In the genomic region with DNA sequence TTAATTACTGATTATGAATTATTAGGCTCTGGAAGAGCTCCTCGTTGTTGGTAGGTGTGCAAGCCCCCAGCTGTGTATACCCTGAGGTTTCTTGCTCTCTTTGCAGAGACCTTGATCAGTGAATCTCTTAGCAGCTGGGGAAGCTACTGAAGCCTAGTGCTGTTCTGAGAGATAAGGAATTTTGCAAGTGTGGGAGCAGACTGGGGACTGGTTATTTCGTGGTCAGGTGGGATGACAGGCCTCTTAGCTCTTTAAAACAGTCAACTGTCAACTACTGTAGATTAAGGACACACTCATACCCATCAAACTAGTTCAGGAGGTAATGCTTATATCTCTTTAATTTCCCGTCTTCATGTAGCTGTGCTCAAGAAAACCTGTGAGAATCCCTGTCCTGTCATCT, we compare ENCODE assay signal across 32 mouse cellular contexts. TPM values are rescaled to one million over a fixed set of nuclear protein-coding genes. Genes with fewer than 3 reads are reported as not detected.
A peak's percentile ranks its signal among the peaks of the same experiment; 100 is the strongest.
DNase-seq lines count a peak whose midpoint lies in the region; ATAC-seq and TF ChIP-seq lines count a peak whose summit lies in the region.
"Had no signal": no experiment of that assay in that cellular context is flagged by ENCODE, and none has a peak within 500 bp of the region (broad histone marks: within the 10 kb centered on the region; RNA-seq: fewer than 3 reads in every experiment).

No protein-coding gene starts in this region.

- H3K4me3 ChIP-seq in MEL (ENCODE audit: control insufficient read depth in 1 of 2, insufficient read depth in 1 of 2, low read depth in 2 of 2, low read length in 2 of 2) = no peak overlapping the region
- H3K4me3 ChIP-seq in liver, embryonic 14.5 days (ENCODE audit: insufficient read depth in 1 of 2, low read depth in 2 of 2, low read length in 2 of 2) = no peak overlapping the region
- H3K4me3 ChIP-seq: embryonic facial prominence, embryonic 12.5 days; layer of hippocampus, adult 2 months; neural tube, embryonic 12.5 days had no signal

- TF ChIP-seq EP300 in MEL (IDR thresholded peaks at IDR 0.05; ENCODE audit: low read depth in 1 of 2, low read length in 2 of 2) = no peak
- peak; percentile 39; the same call in 1 of the 2 replicates for TF ChIP-seq EP300 in liver, embryonic 14.5 days (IDR thresholded peaks at IDR 0.05; ENCODE audit: low read depth)

- no peak for TF ChIP-seq POLR2A in MEL (IDR thresholded peaks at IDR 0.05; ENCODE audit: control insufficient read depth in 1 of 2, insufficient read depth in 1 of 2, low read depth in 1 of 2, low read length in 2 of 2, poor library complexity in 1 of 2)

- peak; percentile 72 for ATAC-seq in liver, embryonic 14.5 days (ENCODE audit: insufficient read depth)
- peak; percentile 92 for ATAC-seq in megakaryocyte-erythroid progenitor cell, adult 5-6 weeks (replicated peaks; ENCODE audit: low FRiP score, low TSS enrichment, poor library complexity, severe bottlenecking)
- ATAC-seq: forebrain, embryonic 14.5 days; midbrain, embryonic 16.5 days; Patski had no signal

- no peaks in the 10 kb centered on the region for H3K36me3 ChIP-seq in MEL (ENCODE audit: control insufficient read depth in 1 of 2, insufficient read depth in 2 of 2, low read length in 2 of 2)
- no peaks in the 10 kb centered on the region for H3K36me3 ChIP-seq in liver, embryonic 14.5 days (replicated peaks; ENCODE audit: control insufficient read depth, insufficient read depth, low read depth)
- H3K36me3 ChIP-seq: embryonic facial prominence, embryonic 12.5 days; neural tube, embryonic 12.5 days had no signal

- no peak for TF ChIP-seq RAD21 in MEL (IDR thresholded peaks at IDR 0.05; ENCODE audit: low read depth, low read length)

- DNase-seq in MEL (ENCODE audit: low read depth, low spot score) = peak; percentile 3
- DNase-seq in c-Kit-positive CD71-positive TER-119-negative erythroid progenitor cells, embryonic 14.5 days (ENCODE audit: low read depth) = peak; percentile 5
- no peak for DNase-seq in liver, embryonic 14.5 days (ENCODE audit: low read depth in 3 of 3, low spot score in 3 of 3)
- no peak for DNase-seq in embryo, embryonic 10 days (ENCODE audit: low spot score)
- no peak for DNase-seq in heart, postnatal 25 days (ENCODE audit: low spot score)
- DNase-seq: adrenal gland, postnatal 14 days; B cell, adult 2 months; cerebellum, adult 18-20 months; cerebellum, postnatal 14 days; embryo, embryonic 11 days; gastrocnemius, postnatal 14 days; heart, adult 18-20 months; kidney, adult 11 months; kidney, postnatal 36 days; left cerebral cortex, postnatal 4 days; lung, embryonic 14.5 days; lung, postnatal 14 days; right cerebral cortex, postnatal 4 days had no signal

- no peak overlapping the region for H3K9ac ChIP-seq in MEL (ENCODE audit: control insufficient read depth, low read depth, low read length, poor library complexity, severe bottlenecking)
- H3K9ac ChIP-seq in liver, embryonic 14.5 days (replicated peaks) = no peak overlapping the region
- H3K9ac ChIP-seq: embryonic facial prominence, embryonic 12.5 days; hindbrain, embryonic 14.5 days; lung, embryonic 14.5 days; neural tube, embryonic 12.5 days had no signal

- 11% methylated on average over 3 of the region's 3 CpGs for WGBS in liver, embryonic 14.5 days (ENCODE audit: insufficient replicate concordance)

- no peaks in the 10 kb centered on the region for H3K4me1 ChIP-seq in MEL (ENCODE audit: control insufficient read depth in 1 of 2, insufficient read depth in 2 of 2, low read length in 2 of 2)
- peaks cover 0 to 5% of the 10 kb centered on the region in 2 experiments; a peak in 2 of 4 replicates for H3K4me1 ChIP-seq in liver, embryonic 14.5 days (replicated peaks; ENCODE audit: control insufficient read depth in 2 of 2, insufficient read depth in 2 of 2, low read length in 1 of 2)
- H3K4me1 ChIP-seq: neural tube, embryonic 12.5 days had no signal

- intact Hi-C loops in heart, postnatal 25 days (cut with DNase I) = no loop called here

- no peaks in the 10 kb centered on the region for H3K9me3 ChIP-seq in MEL (replicated peaks; ENCODE audit: insufficient read depth, low read length)
- H3K9me3 ChIP-seq in liver, embryonic 14.5 days (ENCODE audit: control insufficient read depth, low read length) = no peaks in the 10 kb centered on the region
- H3K9me3 ChIP-seq: embryonic facial prominence, embryonic 12.5 days; neural tube, embryonic 12.5 days had no signal

- no peaks in the 10 kb centered on the region for H3K79me2 ChIP-seq in MEL (ENCODE audit: control insufficient read depth, insufficient read depth, low read length, poor library complexity)

- no peak for TF ChIP-seq CTCF in MEL (IDR thresholded peaks at IDR 0.05 in 2 of 3, conservative IDR thresholded peaks at IDR 0.05 in 1 of 3; ENCODE audit: control insufficient read depth in 1 of 3, insufficient read depth in 1 of 3, low read depth in 2 of 3, low read length in 3 of 3, poor library complexity in 1 of 3, severe bottlenecking in 1 of 3)
- no peak for TF ChIP-seq CTCF in liver, embryonic 14.5 days (IDR thresholded peaks at IDR 0.05; ENCODE audit: low read depth)

- H3K4me2 ChIP-seq in liver, embryonic 14.5 days (ENCODE audit: low read depth) = no peak overlapping the region
- H3K4me2 ChIP-seq: embryonic facial prominence, embryonic 12.5 days; heart, embryonic 11.5 days; hindbrain, embryonic 14.5 days; lung, embryonic 14.5 days; midbrain, embryonic 11.5 days; neural tube, embryonic 12.5 days had no signal

- H3K27me3 ChIP-seq in MEL (ENCODE audit: control insufficient read depth in 1 of 2, insufficient read depth in 2 of 2, low read length in 2 of 2) = no peaks in the 10 kb centered on the region
- peaks cover 5% of the 10 kb centered on the region for H3K27me3 ChIP-seq in liver, embryonic 14.5 days (ENCODE audit: control insufficient read depth, insufficient read depth, low read length)
- H3K27me3 ChIP-seq: neural tube, embryonic 12.5 days had no signal

- H3K27ac ChIP-seq in MEL (ENCODE audit: control insufficient read depth, low read depth, low read length) = no peak overlapping the region
- no peak overlapping the region for H3K27ac ChIP-seq in liver, embryonic 14.5 days
- H3K27ac ChIP-seq: embryonic facial prominence, embryonic 12.5 days; hindbrain, embryonic 14.5 days; layer of hippocampus, adult 2 months; neural tube, embryonic 12.5 days had no signal

TF ChIP-seq in MEL, 35 proteins besides CTCF, POLR2A, EP300 and RAD21:
- TF ChIP-seq RCOR1 (IDR thresholded peaks at IDR 0.05; ENCODE audit: low read depth, low read length) (no peak), MYC (IDR thresholded peaks at IDR 0.05; ENCODE audit: low read depth, low read length) (no peak), HCFC1 (IDR thresholded peaks at IDR 0.05; ENCODE audit: low read depth, low read length) (no peak), NELFE (IDR thresholded peaks at IDR 0.05; ENCODE audit: low read depth, low read length) (no peak), ELF1 (IDR thresholded peaks at IDR 0.05; ENCODE audit: low read depth, low read length) (no peak)

RNA-seq across cellular contexts. Expression of gene Esm1, which starts 2.9 kb away (rescaled TPM):
- not detected in 2 replicates for total RNA-seq in MEL (2012; rRNA removed)
- not detected for polyA plus RNA-seq in MEL (2012; ENCODE audit: insufficient read depth in 1 of 2, insufficient read length in 2 of 2, low read depth in 1 of 2, low replicate concordance in 2 of 2, missing spikeins in 1 of 2)
- 0.35 and 0.36 TPM in 2 replicates for polyA plus RNA-seq in liver, embryonic 14.5 days (2012; rRNA removed)
- polyA plus RNA-seq in liver, embryonic 14.5 days (2014; fragmentation: Nextera tagmentation; extraction: Ambion mirVana) = 0.29 and 0.37 TPM in 2 replicates
- total RNA-seq in megakaryocyte-erythroid progenitor cell, adult 5-6 weeks (2014; fragmentation: Nextera tagmentation) = not detected in 2 replicates
- total RNA-seq in megakaryocyte-erythroid progenitor cell, adult 5-6 weeks (2017) = 0.53 TPM in 1 of 2 replicates, not detected in the other
- under 1 TPM; 0.70 to 0.95 TPM for total RNA-seq in heart, postnatal 25 days (2021)
- total RNA-seq: layer of hippocampus, adult 2 months had no signal
- polyA plus RNA-seq: Patski had no signal

RNA-seq across cellular contexts. Expression of gene Gzmk, which starts 13.3 kb away (rescaled TPM):
- not detected in 2 replicates for total RNA-seq in MEL (2012; rRNA removed)
- polyA plus RNA-seq in MEL (2012; ENCODE audit: insufficient read depth in 1 of 2, insufficient read length in 2 of 2, low read depth in 1 of 2, low replicate concordance in 2 of 2, missing spikeins in 1 of 2) = not detected
- polyA plus RNA-seq in liver, embryonic 14.5 days (2012; rRNA removed) = not detected in 2 replicates
- not detected in 2 replicates for polyA plus RNA-seq in liver, embryonic 14.5 days (2014; fragmentation: Nextera tagmentation; extraction: Ambion mirVana)
- not detected in 2 replicates for total RNA-seq in megakaryocyte-erythroid progenitor cell, adult 5-6 weeks (2014; fragmentation: Nextera tagmentation)
- total RNA-seq in megakaryocyte-erythroid progenitor cell, adult 5-6 weeks (2017) = not detected in 2 replicates
- not detected for total RNA-seq in heart, postnatal 25 days (2021)
- total RNA-seq: adrenal gland, postnatal 14 days; gastrocnemius, postnatal 14 days; heart, adult 18-20 months; hematopoietic stem cell, adult 5-6 weeks; left cerebral cortex, postnatal 4 days had no signal
- polyA plus RNA-seq: embryonic facial prominence, embryonic 12.5 days; forebrain, embryonic 14.5 days; heart, embryonic 11.5 days; heart, embryonic 16.5 days; hindbrain, embryonic 14.5 days; kidney, embryonic 16.5 days; lung, embryonic 14.5 days; midbrain, embryonic 11.5 days; neural tube, embryonic 12.5 days; Patski; thymus, postnatal 0 days had no signal

Comparison
In these comparisons a context has a peak if more than half of its experiments do, and no peak if none do; other contexts are left out.
1. DNase-seq: peak in MEL (single experiment) and c-Kit-positive CD71-positive TER-119-negative erythroid progenitor cells, embryonic 14.5 days (single experiment); none in liver, embryonic 14.5 days (0 of 3), embryo, embryonic 10 days (single experiment) and heart, postnatal 25 days (single experiment).